Mouse (Mus musculus): Measurements from ENCODE around the gene Csf2rb. TPM values are rescaled to one million over a fixed set of nuclear protein-coding genes. Genes with fewer than 3 reads are reported as not detected.

The Csf2rb gene
- 74.1 and 78.6 TPM in 2 replicates for polyA plus RNA-seq (2012; rRNA removed; ENCODE audit: low replicate concordance)

GRCm38 (mm10) chr15:78325671-78326339 is at the start of gene Csf2rb:
TSS of gene Csf2rb (plus strand) at chr15:78325752.

GRCm38 (mm10) chr15:78305341-78305933 is 20.1 kb upstream of the Csf2rb start, which contains the start of gene Csf2rb2:
TSS of gene Csf2rb2 (minus strand) at chr15:78305721.

GRCm38 (mm10) chr15:78395478-78395962 is 70.0 kb downstream of the Csf2rb start, which contains the start of gene Tex33:
TSS of gene Tex33 (minus strand) at chr15:78395912.

Other genes with a start within 250 kb of the Csf2rb start
- not detected in 2 replicates for gene Cacng2, start 205.7 kb upstream of the Csf2rb start, polyA plus RNA-seq (2012; rRNA removed; ENCODE audit: low replicate concordance)
- gene Ift27, start 151.6 kb upstream of the Csf2rb start, polyA plus RNA-seq (2012; rRNA removed; ENCODE audit: low replicate concordance) = 45.2 and 65.7 TPM in 2 replicates
- 0.19 and 1,004 TPM in 2 replicates for gene Pvalb, start 119.4 kb upstream of the Csf2rb start, polyA plus RNA-seq (2012; rRNA removed; ENCODE audit: low replicate concordance)
- gene Ncf4, start 81.0 kb upstream of the Csf2rb start, polyA plus RNA-seq (2012; rRNA removed; ENCODE audit: low replicate concordance) = 31.1 and 41.5 TPM in 2 replicates
- gene Csf2rb2, start 20.0 kb upstream of the Csf2rb start, polyA plus RNA-seq (2012; rRNA removed; ENCODE audit: low replicate concordance) = 55.3 and 56.9 TPM in 2 replicates
- not detected in 2 replicates for gene Tex33, start 70.2 kb downstream of the Csf2rb start, polyA plus RNA-seq (2012; rRNA removed; ENCODE audit: low replicate concordance)
- gene Tst, start 80.2 kb downstream of the Csf2rb start, polyA plus RNA-seq (2012; rRNA removed; ENCODE audit: low replicate concordance) = 116 and 135 TPM in 2 replicates
- gene Mpst, start 80.7 kb downstream of the Csf2rb start, polyA plus RNA-seq (2012; rRNA removed; ENCODE audit: low replicate concordance) = 224 and 360 TPM in 2 replicates
- gene Kctd17, start 102.8 kb downstream of the Csf2rb start, polyA plus RNA-seq (2012; rRNA removed; ENCODE audit: low replicate concordance) = 221 and 397 TPM in 2 replicates
- 1.8 and 3.1 TPM in 2 replicates for gene Tmprss6, start 142.9 kb downstream of the Csf2rb start, polyA plus RNA-seq (2012; rRNA removed; ENCODE audit: low replicate concordance)
- 34.7 and 55.9 TPM in 2 replicates for gene Il2rb, start 169.5 kb downstream of the Csf2rb start, polyA plus RNA-seq (2012; rRNA removed; ENCODE audit: low replicate concordance)
- 62.0 and 80.0 TPM in 2 replicates for gene C1qtnf6, start 205.7 kb downstream of the Csf2rb start, polyA plus RNA-seq (2012; rRNA removed; ENCODE audit: low replicate concordance)
- gene Sstr3, start 218.9 kb downstream of the Csf2rb start, polyA plus RNA-seq (2012; rRNA removed; ENCODE audit: low replicate concordance) = 0.05 TPM in 1 of 2 replicates, not detected in the other
- 365 and 836 TPM in 2 replicates for gene Rac2, start 247.0 kb downstream of the Csf2rb start, polyA plus RNA-seq (2012; rRNA removed; ENCODE audit: low replicate concordance)

All from mammary gland, adult 2 months (tissue).